Mouse (Mus musculus) small intestine, adult 2 months (tissue): ENCODE results near the gene Cep95. TPM values are rescaled to one million over a fixed set of nuclear protein-coding genes. Genes with fewer than 3 reads are reported as not detected.

ENCODE experiments used
- H3K27ac ChIP-seq: fragments of 200-500 bp; 2 replicates; pipeline ENCODE4 v1.5.1; 2012; ENCODE audit warnings: low read depth, low read length, control low read depth, inconsistent platforms; ENCODE audit not compliant: insufficient read depth
- H3K27me3 ChIP-seq: fragments of 200-500 bp; 2 replicates; pipeline ENCODE4 v1.6.1; 2012; ENCODE audit warnings: mild to moderate bottlenecking, moderate library complexity, low read length, inconsistent platforms; ENCODE audit not compliant: control insufficient read depth, insufficient read depth
- H3K36me3 ChIP-seq: fragments of 200-500 bp; 2 replicates; pipeline ENCODE4 v1.6.1; 2012; ENCODE audit warnings: mild to moderate bottlenecking, low read length, control low read depth, inconsistent platforms; ENCODE audit not compliant: control insufficient read depth, insufficient read depth
- H3K4me1 ChIP-seq: fragments of 200-500 bp; 2 replicates; pipeline ENCODE4 v1.6.1; 2012; ENCODE audit warnings: low read length, inconsistent platforms, mixed read lengths; ENCODE audit not compliant: control insufficient read depth, insufficient read depth, insufficient read length
- H3K4me3 ChIP-seq: fragments of 200-500 bp; 2 replicates; pipeline ENCODE4 v1.5.1; 2012; ENCODE audit warnings: low read depth, mild to moderate bottlenecking, control low read depth, inconsistent platforms, low read length, moderate library complexity
- CTCF ChIP-seq: fragments of 200-500 bp; IDR thresholded peaks from 2 replicates; pipeline ENCODE4 v1.5.1; 2012; ENCODE audit warnings: low read depth, mild to moderate bottlenecking, control low read depth, inconsistent platforms, low read length, moderate library complexity, mixed read lengths; ENCODE audit not compliant: insufficient replicate concordance, insufficient read length; ENCODE audit errors: extremely low read depth
- POLR2A ChIP-seq: fragments of 200-500 bp; IDR thresholded peaks from 2 replicates; pipeline ENCODE4 v1.6.1; 2012; ENCODE audit warnings: low read depth, mild to moderate bottlenecking, control low read depth, inconsistent platforms, low read length, moderate library complexity
- WGBS: fragments of 180-500 bp; shearing (Covaris S2); methylation state at CpG from one replicate; pipeline ENCODE4 v1.1.7; 2018; 5-methylcytosine and 5-hydroxymethylcytosine counted together
- polyA plus RNA-seq: library from polyadenylated mRNA; depleted of rRNA; stranded (reverse); fragments of >200 nt; gene quantifications from 2 replicates; pipeline ENCODE4 v1.2.3, GENCODE M21; 2012

Cep95 gene
- polyA plus RNA-seq, 1 experiment, result 0.95 TPM

GRCm38 (mm10) chr11:106815761-106816160, 26.7 kb downstream of the Cep95 start:
- no peaks in the 10 kb centered on the region for H3K27me3 ChIP-seq
- WGBS, result 88% methylated on average over 2 of the region's 2 CpGs
- no peak overlapping the region for H3K4me3 ChIP-seq
- no peak overlapping the region for H3K27ac ChIP-seq
- TF ChIP-seq POLR2A, result no peak
- TF ChIP-seq CTCF, result no peak
- no peaks in the 10 kb centered on the region; the same call in 1 of the 2 replicates for H3K4me1 ChIP-seq
- peaks cover 54% of the 10 kb centered on the region for H3K36me3 ChIP-seq

DNA sequence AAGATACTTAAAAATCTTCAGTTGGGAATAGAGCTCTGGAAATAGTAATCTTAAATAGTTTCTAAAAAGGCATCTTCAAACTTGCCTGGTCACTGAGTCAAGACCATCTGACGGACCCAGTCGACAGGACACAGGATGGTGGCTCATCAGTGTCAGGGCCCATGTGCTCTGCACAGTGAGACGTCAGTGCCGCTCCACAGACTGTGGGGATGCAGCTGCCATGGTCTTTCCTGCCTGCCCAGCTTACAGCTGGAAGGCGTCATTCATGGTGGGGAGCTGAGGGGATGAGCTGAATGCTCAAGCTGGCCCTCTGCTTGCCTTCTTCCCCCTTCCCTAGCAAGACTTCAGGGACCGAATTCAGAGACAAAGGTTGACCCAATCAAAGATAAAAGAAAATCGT, 27.3 kb downstream of the Cep95 start:
- Histone ChIP-seq H3K4me3 (no peak overlapping the region), H3K4me1 (no peaks in the 10 kb centered on the region; the same call in 1 of the 2 replicates), H3K27ac (no peak overlapping the region), H3K36me3 (peaks cover 56% of the 10 kb centered on the region), H3K27me3 (no peaks in the 10 kb centered on the region)
- WGBS, result 85% methylated on average over 7 of the region's 7 CpGs
- TF ChIP-seq CTCF, result no peak
- TF ChIP-seq POLR2A, result no peak

GRCm38 (mm10) chr11:106817156-106817555, 28.1 kb downstream of the Cep95 start:
- Histone ChIP-seq H3K27me3 (no peaks in the 10 kb centered on the region), H3K27ac (no peak overlapping the region), H3K4me1 (no peaks in the 10 kb centered on the region; the same call in 1 of the 2 replicates), H3K4me3 (no peak overlapping the region), H3K36me3 (peaks cover 54% of the 10 kb centered on the region)
- WGBS, result 95% methylated on average over 3 of the region's 3 CpGs
- TF ChIP-seq POLR2A (no peak), CTCF (no peak)

DNA sequence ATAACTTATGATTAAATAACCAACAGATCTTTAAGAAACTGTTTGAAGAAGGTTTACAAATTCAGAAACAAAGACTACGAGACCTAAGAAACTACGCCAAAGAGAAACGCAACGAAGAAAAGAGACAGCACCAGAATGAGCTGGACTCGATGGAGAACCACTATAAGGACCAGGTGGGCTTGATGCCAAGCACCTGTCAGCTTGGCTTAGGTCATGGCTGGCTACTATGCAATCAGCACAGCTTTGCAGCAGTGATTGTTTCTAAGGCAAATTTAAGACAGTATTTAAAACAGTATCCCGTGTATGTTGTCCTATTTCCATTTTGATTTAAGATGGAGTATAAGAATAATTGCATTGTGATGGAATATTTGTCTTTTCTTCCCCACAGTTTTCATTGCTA, 28.8 kb downstream of the Cep95 start:
- TF ChIP-seq POLR2A (no peak), CTCF (no peak)
- H3K36me3 ChIP-seq, result peaks cover 58% of the 10 kb centered on the region
- WGBS, result 81% methylated on average over 6 of the region's 6 CpGs
- H3K27ac ChIP-seq, result no peak overlapping the region
- H3K4me1 ChIP-seq, result no peaks in the 10 kb centered on the region; the same call in 1 of the 2 replicates
- no peak overlapping the region for H3K4me3 ChIP-seq
- H3K27me3 ChIP-seq, result no peaks in the 10 kb centered on the region

DNA sequence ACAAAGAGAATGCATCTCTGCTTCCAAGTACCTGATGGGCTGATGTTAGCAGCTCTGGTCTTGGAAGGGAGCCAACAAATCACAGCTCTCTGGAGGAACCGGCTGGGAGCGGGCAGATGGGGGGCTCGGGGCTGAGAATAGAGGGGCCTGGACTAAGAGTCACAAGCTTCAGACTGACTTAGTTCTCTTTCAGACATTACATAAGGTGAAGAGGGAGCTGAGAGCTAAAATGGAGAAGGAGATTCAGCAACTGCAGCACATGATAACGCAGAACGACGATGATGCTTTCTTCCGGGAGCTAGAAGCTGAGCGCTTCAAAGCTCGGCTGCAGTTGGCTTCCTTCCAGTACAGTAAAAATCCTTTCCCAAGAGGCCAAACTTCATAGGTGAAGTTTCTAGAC, 29.3 kb downstream of the Cep95 start:
- no peaks in the 10 kb centered on the region; the same call in 1 of the 2 replicates for H3K4me1 ChIP-seq
- H3K27me3 ChIP-seq, result no peaks in the 10 kb centered on the region
- WGBS, result 20% methylated on average over 9 of the region's 9 CpGs
- peaks cover 59% of the 10 kb centered on the region for H3K36me3 ChIP-seq
- no peak overlapping the region for H3K27ac ChIP-seq
- no peak overlapping the region for H3K4me3 ChIP-seq
- TF ChIP-seq POLR2A, result no peak
- no peak for TF ChIP-seq CTCF

DNA sequence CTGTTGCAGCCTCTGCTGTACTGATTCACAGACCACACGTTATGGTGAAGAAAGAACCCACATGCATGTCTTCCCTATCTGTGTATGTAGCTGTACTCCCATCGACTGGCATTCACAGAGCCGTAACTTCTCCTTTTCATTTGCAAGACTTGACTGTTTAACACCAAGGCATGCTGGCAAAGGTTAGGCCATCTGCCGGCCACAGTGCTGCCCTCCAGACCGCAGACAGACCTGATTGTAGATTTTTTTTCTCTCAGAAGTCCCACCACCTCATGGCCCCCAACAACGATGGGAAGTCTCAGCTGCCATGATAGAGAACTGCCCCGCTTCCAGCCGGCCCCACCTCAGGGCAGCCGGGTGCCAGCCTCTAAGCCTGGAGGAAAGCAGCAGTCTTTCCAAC, 30.5 kb downstream of the Cep95 start:
- Histone ChIP-seq H3K4me3 (no peak overlapping the region), H3K4me1 (no peaks in the 10 kb centered on the region; the same call in 1 of the 2 replicates), H3K27me3 (no peaks in the 10 kb centered on the region), H3K27ac (no peak overlapping the region), H3K36me3 (peaks cover 58% of the 10 kb centered on the region)
- TF ChIP-seq CTCF, result no peak
- no peak for TF ChIP-seq POLR2A
- 86% methylated on average over 9 of the region's 9 CpGs for WGBS

DNA sequence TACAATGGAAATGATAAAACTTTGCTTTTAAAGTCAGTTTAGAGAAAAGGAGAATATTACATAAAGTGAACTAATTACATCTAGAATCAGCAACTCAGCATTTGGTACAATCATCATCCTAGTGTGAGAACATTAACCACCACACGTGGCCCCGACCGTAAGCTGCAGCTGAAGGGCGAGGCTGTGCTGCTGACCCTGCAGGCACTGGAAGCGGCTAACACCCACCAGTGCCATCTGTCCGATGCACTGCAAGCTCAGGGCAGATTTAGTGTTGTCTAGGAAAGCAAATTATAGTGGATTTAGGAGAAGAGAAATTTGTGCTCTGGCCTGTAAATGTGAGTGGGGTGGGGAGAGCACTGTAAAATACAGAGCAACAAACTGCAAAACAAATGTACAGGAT, 31.2 kb downstream of the Cep95 start:
- Histone ChIP-seq H3K27me3 (no peaks in the 10 kb centered on the region), H3K27ac (no peak overlapping the region), H3K36me3 (peaks cover 56% of the 10 kb centered on the region), H3K4me3 (no peak overlapping the region), H3K4me1 (no peaks in the 10 kb centered on the region)
- TF ChIP-seq CTCF (no peak), POLR2A (no peak)
- WGBS, result 85% methylated on average over 6 of the region's 6 CpGs

GRCm38 (mm10) chr11:106820972-106821371, 31.9 kb downstream of the Cep95 start:
- WGBS, result 61% methylated on average over 4 of the region's 4 CpGs
- no peak for TF ChIP-seq POLR2A
- no peak for TF ChIP-seq CTCF
- no peaks in the 10 kb centered on the region for H3K27me3 ChIP-seq
- H3K4me1 ChIP-seq, result no peaks in the 10 kb centered on the region
- H3K27ac ChIP-seq, result no peak overlapping the region
- peaks cover 55% of the 10 kb centered on the region for H3K36me3 ChIP-seq
- no peak overlapping the region for H3K4me3 ChIP-seq
